Mouse (Mus musculus) kidney, postnatal 25 days (tissue): ENCODE results near the gene Hist1h4f.
"Not testable (repeated sequence)": the region's sequence is repeated elsewhere in the genome, so short reads cannot be mapped to it uniquely, and the experiment has no call there.

ENCODE experiments used
- DNase-seq, 2 experiments: peaks; one replicate each; pipeline ENCODE4 v3.0.0; 2021; ENCODE audit warnings: mixed read lengths in 2 of 2

Hist1h4f gene

DNA sequence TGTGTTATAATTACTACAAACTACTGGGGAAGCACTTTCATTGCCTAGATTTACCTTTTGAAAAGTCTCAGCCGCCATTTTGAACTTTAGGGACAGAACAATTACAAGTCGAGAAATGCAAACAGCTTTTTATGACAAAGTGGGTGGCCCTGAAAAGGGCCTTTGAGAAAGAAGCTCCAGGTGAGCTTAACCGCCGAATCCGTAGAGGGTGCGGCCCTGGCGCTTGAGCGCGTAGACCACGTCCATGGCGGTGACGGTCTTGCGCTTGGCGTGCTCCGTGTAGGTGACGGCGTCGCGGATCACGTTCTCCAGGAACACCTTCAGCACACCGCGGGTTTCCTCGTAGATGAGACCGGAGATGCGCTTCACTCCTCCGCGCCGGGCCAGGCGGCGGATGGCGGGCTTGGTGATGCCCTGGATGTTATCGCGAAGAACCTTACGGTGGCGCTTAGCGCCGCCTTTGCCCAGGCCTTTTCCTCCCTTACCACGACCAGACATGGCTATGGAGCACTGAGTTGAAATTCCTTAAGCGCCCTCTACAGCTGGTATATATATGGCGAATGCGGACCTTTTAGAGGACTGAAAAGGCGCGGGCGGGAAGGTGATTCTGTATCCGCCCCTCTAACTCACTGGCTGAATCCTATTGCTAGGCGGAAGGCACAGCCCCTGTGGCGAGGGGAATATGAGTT lies at the start of gene Hist1h4f:
TSS of gene Hist1h4f (minus strand) at position 503 of the 689 bp plus-strand sequence.
- peak; percentile 83 to 88 for DNase-seq

DNA sequence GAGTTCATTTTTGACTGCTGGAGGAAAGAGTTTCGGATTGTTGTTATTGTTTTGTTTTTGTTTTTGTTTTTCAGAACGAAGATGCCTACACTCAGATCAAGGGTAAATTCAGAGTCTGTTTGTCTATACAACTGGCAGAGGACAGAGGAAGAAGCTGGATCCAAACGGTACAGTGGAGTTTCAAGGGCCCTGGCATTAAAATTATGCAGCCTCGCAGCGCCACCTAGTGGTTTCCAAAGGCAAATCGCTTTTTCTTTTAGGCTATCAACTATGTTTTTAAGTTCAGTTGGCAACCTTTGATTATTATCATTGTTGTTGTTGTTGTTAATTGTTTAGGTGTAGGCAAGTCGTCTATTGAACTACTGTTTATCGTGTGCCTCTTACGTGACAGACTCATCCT lies 46.5 kb upstream of the Hist1h4f start:
- peak; percentile 73 to 84 for DNase-seq

DNA sequence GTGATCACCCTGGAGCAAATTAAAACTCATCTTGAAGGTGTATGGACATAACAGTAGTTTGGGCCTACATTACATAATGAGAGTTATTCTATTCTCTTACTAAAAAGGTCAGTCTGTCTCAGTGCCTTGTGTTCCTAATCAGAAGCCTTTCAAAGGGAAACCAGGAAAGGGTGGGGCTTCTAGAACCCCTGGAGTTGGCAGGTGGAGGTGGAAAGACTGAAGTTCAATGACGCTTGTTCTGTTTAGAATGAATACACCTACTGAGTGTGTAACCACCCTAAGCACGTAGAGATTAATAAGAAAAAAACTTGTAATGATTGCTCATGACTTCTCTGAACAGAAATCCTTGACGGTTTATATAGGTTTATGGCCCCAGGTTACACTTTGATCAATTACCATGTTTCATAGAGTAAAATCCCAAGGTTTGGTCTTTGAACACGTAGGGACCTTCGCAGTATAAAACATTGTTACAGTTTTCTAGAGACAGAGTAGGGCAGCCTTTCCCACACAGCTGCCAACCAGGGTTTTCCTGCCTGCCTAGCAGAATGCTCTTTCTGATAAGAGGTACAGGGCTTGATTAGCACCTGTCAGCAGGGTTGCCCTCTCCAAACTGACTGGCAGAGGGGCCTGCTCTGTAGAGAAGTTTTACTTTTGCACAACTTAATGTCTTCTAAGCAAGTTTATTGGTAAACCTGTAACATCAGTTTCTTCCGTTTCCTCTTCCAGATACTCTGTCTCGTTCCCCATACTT lies 44.3 kb upstream of the Hist1h4f start:
- no peak for DNase-seq

DNA sequence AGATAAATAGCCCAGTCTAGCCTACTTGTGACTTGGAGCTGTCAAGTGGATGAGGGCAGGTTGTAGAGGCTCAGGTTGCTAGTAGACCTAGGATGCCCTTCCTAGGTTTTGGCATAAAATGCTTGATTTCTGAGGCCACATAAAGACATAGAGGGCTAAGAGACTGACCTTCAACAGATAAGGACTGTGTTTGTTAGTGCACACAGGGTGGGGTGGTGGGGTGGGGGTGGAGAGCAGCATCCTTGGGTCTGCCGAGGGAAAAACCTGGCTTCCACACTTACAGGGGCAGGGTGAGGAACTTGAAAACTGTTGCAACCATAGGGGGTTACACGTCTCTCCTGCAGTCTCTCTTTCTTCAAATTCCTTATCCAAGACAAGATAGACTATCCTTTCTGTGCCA lies 43.7 kb upstream of the Hist1h4f start:
- no peak for DNase-seq

DNA sequence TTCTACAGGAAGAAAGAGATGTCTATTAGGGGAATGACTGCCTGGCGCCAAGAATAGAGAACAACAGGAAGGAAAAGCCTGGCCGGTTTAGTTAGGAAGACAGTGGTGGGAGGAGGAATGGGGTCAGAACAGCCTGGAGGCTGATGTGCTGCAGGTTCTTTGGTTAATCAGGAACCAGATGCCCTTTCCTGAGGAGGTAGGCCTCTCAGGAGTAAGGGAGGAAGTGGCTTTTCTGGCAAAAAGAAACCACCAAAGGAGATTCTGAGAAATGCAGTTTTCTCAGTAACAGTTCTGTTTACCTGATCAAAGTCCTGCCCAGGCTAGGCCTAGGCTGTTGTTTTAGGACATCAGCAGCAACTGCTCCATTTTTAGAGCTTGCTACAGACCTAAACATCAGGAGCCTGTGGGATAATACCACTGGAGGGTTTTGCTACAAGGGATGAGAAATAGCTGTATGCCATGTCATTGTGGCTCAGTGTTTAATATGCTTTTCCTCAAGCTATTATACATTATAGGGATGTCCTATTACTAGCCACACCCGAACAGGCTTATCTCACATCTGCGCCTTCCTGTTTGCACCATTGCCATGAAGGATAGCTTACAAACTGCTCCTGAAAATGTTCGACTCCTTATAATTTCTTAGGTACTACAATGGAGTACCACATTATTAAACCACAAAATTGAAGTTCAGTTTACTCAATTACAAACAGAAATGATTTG lies 41.8 kb upstream of the Hist1h4f start:
- DNase-seq, result peak; percentile 12 to 54

DNA sequence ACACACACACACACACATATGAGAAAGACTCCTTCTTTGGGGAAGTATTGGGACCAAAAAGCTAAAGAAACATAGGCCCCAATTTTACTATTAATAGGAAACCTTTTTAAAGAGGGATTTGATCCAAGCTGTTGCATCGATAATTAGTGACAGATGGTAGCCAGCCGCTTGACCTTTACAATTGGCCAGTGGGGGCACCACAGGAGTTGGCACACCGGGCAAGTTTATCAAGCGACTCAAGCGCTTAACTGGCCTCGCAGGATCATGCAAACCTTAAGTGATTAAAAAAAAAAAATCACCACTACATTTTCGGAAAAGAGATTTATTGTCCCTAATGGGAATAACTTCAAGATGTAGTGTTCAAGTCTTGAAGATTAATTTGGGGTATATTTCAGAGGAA lies 41.2 kb upstream of the Hist1h4f start:
- DNase-seq, result no peak

DNA sequence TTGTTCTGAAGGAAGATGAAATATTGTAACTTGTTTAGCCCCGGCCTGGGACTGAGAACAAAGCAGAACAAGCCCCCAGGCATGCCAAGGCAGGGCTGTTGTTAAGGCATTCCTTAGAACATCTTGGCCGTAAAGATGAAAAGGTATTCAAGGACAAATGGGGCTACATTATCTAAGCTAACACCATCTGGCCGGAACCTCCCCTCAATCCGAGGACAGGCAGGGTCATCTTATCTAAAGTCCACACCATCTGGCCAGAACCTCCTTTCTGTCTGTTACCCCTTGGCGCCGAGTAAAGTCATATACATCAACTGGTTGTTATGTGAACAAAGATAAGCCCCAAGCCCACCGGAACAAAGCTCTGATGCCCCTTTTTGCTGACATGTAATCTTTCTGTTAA lies 40.4 kb upstream of the Hist1h4f start:
- not testable (repeated sequence) for DNase-seq

DNA sequence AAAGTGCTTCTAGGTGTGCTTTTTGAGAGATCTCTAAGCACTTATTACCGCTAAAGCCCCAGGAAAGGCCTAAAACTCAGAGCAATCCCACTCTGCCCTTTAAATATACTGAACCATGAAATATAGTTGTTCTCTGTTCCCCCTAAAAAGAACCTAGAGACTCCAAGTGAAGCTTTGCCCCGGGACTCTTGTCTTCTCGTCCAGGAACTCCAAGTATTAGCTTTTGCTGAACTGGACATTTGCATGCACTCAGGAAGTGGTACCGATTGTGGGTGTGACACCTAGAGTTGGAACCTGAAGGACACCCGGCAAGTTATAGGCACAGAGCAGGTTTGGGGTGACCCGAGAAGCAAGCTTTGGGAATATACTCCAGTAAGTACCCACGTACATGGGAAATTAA lies 39.8 kb upstream of the Hist1h4f start:
- DNase-seq, result no peak

DNA sequence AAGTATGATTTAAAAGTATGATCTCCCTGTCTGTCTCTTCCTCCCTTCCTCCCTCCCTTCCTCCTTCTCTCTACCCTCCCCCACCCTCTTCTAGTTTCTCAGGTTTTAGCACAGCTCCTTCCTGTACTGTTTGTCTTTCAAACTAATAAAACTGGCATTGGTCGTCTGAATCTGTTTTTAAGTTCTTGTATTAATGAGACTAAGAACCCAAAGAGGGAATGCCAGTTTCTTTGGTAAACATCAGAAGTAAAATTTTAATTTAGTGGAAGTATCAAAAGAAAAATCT lies 35.4 kb upstream of the Hist1h4f start:
- DNase-seq, result no peak

DNA sequence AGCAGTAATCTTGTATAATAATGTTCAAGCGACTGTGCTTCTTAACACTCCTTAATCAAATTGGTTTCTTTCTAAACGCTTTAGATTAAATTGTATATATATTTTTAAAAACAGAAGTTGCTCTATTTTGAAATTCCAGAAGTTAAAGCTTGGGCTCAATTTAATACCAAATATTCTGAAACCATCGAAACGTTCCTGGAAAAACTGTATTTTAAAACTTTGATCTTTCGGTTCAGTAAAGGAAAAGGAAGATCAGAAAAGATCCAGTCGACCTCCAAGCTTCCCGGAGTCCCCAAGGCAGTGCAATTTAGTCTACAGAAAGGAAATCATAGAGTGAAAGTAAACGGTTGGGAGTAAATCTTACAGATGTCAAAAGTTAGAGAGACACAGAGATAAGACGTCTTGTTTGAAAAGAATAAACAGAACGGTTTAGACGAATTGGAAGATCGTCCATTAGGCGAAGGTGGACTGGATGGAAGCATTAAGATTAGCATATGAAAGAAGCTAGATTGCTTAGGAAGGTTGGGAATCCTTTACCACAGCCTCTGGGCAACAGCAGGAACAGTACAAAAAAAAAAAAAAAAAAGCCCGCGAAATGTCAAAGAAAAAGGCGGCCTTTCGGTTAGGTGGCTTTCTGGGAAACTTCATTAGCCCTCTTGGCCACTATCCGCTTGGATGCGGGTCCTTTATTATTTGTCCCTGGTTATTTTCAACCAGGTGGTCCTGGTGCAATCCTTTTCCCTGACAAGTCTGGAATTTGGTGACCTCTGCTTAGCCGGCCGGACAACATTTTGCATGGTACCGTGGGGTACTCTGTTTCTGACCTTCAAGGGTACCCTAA lies 34.9 kb upstream of the Hist1h4f start:
- no peak for DNase-seq

DNA sequence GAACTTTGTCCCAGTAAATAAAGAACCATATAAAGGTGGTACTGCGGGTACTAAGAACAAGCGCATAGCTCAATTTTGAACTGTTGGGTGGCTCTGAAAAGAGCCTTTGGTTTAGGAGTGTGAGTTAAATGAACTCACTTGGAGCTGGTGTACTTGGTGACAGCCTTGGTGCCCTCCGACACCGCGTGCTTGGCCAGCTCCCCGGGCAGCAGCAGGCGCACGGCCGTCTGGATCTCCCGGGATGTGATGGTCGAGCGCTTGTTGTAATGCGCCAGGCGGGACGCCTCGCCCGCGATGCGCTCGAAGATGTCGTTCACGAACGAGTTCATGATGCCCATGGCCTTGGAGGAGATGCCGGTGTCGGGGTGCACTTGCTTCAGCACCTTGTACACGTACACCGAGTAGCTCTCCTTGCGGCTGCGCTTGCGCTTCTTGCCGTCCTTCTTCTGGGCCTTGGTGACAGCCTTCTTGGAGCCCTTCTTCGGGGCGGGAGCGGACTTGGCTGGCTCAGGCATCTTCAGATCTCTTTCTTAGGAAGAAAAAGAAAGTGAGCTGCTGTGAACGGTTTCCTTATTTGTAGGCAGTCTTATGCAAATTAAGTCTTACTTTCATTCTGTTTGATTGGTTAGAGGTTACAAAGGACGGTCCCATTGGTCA lies 34.1 kb upstream of the Hist1h4f start:
- peak; percentile 43 to 75 for DNase-seq

DNA sequence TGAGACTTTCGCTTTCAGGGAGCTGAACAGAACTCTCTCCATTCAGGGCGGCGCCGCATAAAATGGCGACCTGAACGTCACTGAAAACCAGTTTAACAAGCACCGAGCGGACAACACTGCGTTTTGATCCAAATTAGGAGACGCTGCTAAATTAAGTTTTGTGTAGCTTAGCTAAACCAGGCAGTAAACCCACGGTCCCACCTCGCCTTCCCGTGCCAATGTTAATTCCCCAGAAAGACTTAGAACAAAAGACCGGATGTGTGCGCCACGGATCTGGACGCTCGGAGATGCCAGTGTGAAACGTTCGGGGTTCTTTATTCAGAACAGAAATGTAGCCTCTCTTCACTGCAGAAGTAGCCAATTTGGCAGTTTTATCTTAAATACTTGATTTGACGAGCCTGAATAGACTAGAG lies 33.6 kb upstream of the Hist1h4f start:
- DNase-seq, result peak; percentile 71 to 82

DNA sequence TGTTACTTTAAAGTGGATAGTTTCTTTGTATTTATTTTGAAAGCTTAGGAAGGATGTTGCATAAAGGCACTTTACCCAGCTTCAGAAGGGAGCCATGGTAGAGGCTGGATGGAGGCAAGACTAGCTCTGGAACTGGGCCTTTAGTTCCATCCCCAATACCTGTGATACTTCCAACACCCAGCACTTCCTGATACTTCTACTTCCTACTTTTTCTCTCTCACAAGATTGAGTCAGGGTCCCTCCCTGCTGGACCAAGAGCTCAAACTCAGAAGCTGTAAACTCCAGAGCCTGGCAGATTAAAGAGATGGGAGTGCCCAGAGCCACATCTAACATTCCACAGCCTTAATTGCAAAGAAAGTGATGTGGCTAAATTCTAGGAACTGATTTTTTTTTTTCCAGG lies 32.9 kb upstream of the Hist1h4f start:
- no peak for DNase-seq

DNA sequence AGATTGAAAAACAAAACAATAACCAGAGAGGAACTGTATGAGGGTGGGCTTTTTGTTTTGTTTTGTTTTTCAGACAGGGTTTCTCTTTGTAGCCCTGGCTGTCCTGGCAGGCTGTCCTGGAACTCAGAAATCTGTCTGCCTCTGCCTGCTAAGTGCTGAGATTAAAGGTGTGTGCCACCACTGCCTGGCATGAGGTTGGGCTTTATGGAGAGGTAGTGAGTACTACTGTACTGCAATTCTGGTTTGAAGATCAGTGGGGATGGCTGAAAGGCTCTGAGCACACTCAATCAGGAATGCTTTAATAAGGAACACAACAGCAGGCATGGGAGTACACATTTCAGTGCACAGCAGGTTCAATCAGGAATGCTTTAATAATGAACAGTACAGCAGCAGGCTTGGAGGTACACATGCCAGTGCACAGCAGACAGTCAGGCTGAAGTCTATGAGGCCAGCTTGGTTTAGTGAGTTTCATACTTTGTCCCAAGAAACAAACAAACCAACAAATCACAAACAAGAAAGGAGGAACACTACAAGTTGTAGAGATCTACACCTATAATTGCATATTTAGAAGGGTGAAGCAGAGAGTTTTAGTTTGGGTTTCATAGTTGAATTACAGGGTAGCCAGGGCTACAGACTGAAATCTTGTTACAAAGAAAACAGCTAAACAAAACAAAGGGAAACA lies 32.1 kb upstream of the Hist1h4f start:
- DNase-seq, result no peak

DNA sequence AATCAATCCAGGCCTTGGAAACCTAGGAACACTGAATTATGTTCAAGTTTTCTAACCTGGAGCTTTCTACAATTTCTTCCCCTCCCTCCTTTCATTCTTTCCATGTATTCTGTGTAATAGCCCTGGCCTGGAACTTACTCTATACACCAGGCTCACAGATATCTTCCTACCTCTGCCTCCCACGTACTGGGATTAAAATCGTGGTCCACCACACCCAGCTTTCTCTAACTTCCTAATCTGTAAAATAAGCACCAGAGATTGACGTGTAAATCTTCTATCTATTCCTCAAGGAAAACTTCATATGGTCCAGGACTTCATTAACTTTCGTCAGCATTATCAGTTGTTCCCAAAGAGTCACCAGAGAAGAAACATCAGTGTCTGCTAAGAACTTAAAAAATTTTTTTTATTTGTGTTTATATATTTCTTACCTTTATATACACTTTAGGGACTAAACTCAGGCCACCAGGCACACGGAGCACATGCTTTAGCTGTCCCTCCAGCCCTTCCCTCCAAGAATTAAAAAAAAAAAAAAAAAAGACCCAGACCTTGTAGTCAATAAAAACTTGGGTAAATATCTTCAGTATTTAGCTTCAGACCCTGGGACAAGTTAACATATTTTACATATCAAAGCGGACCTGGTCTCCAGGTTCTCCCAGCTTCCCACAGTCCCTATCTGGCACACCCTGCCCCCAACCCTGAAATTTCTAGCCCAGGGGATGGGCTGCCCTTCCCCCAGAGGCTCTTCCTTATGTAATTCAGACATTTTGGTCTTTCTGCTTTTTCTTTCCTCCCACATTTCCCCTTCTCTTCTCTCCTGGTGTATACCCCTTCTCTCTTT lies 31.0 kb upstream of the Hist1h4f start:
- DNase-seq, result no peak

DNA sequence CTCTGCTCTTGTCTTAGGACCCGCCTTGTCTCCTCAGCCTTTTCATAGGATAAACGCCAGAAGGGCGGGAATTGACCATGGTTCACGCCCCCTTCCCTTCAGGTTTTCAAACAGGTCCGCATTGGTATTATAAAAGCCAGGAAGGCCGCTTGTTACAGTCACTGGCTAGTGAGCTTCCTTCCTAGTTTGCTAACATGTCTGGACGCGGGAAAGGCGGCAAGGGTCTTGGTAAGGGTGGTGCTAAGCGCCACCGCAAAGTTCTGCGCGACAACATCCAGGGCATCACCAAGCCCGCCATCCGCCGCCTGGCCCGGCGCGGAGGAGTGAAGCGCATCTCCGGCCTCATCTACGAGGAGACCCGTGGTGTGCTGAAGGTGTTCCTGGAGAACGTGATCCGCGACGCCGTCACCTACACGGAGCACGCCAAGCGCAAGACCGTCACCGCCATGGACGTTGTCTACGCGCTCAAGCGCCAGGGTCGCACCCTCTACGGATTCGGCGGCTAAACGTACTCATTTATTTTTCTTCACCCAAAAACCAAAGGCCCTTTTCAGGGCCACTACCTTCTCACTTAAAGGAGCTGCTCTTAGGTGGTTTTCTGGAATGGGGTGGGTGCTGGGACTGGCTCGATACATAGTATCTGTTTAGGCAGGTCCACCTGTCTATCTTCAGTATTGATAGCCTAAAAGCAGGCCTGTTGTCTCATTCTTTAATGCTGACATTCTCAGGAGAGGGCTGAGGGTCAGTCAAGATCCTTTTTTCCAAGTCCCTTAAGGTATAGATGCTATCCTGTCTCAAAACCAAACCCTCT lies 30.2 kb upstream of the Hist1h4f start, which contains the start of gene Hist1h4d:
TSS of gene Hist1h4d (plus strand) at position 191 of the 811 bp plus-strand sequence.
- DNase-seq, result peak; percentile 96

DNA sequence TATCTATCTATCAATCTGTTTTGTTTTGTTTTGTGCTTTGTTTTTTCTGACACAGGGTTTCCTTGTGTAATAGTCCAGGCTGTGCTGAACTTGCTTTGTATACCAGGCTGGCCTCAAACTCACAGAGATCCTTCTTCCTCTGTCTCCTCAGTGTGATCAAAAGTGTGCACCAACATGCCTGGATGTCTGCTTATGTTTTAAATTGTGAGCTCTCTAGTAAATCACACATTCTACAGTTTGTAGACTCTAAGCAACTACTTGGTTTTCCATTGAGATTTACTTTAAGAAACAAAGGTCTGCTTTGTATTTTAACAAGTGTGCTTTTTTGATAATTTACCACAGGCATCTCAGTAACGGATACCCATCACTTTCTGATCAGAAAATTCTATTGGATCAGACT lies 26.4 kb upstream of the Hist1h4f start:
- DNase-seq, result no peak

DNA sequence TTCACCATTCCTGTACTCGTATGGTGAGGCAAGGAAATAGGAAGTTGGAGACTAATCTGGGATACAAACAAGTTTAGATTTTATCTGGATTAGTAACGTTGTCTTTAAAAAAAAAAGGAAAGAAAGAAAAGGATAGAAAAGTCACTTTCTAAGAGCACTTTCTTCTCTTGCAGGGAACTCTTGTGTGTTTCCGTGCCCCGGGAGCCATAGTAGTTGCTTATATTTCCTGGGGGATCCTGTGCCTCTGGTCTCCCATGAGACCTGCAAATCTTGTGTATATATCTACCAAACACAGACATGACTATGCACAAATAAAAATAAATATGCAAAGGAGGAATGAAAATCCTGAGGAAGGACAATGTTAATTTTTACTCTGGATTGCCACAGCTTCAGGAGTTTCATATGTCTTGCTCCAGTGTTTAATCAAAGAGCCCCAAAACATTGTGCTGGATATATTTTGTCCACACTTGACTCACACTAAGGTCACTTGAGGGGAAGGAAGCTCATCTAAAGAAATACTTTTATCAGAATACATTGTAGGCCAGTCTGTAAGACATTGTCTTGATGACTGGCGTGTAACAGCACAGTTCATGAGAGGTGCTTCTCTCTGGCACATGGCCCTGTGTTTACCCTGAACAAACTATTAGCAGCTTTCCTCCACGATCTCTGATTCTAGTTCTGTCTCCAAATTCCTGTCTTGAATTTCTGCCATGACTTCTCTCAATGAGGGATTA lies 25.6 kb upstream of the Hist1h4f start:
- DNase-seq, result no peak

DNA sequence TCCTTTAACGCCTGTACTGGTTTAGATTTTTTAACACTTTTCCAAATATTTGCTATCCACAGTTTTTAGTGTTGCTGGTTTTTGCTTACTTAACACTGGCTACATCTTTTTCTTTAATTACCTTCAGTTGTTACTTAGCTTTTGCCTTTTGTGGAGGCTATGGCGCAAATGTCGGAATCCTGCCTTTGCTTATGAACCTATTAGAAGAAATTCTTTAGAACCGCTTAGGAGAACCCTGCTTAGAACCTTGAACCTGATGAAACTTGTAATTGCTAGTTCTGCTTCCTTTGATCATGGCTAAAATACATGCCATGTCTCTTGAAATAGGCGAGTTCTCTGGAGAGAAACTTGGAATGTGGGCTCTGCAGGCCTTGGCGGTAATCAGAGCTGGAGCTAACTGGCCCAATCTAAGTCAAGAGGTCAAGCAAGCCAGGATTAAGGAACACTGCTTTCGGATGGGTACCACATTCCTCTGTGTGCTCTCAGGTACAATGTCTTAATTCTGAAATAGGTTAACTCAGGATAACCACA lies 25.0 kb upstream of the Hist1h4f start:
- no peak for DNase-seq
